Mouse (Mus musculus) monocyte, adult 2 months (primary cell): ENCODE measurements around the gene Cacna2d2.

ENCODE experiments used
- DNase-seq, 2 experiments: peaks; one replicate each; pipeline ENCODE4 v3.0.0; 2022; ENCODE audit warnings: low spot score in 2 of 2, low read depth in 1 of 2

The Cacna2d2 gene

DNA sequence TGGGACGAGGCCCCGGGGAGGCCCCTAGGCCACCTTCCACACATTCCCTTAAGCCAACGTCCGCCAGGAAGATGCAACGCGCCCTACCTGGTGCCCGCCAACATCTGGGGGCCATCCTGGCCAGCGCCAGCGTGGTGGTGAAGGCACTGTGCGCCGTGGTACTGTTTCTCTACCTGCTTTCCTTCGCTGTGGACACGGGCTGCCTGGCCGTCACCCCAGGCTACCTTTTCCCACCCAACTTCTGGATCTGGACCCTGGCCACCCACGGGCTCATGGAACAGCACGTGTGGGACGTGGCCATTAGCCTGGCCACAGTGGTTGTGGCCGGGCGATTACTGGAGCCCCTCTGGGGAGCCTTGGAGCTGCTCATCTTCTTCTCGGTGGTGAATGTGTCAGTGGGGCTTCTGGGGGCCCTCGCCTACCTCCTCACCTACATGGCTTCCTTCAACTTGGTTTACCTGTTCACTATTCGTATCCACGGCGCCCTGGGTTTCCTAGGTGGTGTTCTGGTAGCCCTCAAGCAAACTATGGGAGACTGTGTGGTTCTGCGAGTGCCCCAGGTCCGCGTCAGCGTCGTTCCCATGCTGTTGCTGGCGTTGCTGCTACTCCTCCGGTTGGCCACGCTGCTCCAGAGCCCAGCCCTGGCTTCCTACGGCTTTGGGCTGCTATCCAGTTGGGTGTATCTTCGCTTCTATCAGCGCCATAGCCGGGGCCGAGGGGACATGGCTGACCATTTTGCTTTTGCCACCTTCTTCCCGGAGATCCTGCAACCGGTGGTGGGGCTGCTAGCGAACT, 135.2 kb downstream of the Cacna2d2 start:
- no peak for DNase-seq

GRCm38 (mm10) chr9:107538231-107538630, 138.8 kb downstream of the Cacna2d2 start:
- DNase-seq = no peak

GRCm38 (mm10) chr9:107538711-107539110, 139.3 kb downstream of the Cacna2d2 start:
- DNase-seq = no peak

DNA sequence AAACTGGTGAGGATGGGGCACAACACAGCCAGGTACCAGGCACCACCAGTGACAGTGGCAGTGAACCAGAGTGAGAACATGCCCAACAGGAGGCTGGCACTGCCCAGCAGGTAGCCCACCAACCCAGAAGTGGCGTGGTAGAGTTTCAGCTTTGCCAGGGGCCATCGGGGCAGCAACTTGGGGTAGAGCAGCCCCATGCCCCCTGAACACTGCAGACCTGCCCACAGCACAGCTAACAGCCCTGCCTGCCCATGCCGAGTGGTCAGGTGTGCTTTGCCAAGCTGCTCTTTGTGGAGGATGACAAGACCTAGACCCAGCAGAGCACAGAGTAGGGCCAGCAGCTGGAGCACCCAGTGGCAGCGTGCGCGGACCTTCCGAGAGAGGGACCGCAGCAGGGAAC, 140.5 kb downstream of the Cacna2d2 start:
- no peak for DNase-seq

- no peak for DNase-seq
Measured at GRCm38 (mm10) chr9:107540420-107540819, 141.0 kb downstream of the Cacna2d2 start.

GRCm38 (mm10) chr9:107541005-107541404, 141.6 kb downstream of the Cacna2d2 start:
- no peak for DNase-seq

DNA sequence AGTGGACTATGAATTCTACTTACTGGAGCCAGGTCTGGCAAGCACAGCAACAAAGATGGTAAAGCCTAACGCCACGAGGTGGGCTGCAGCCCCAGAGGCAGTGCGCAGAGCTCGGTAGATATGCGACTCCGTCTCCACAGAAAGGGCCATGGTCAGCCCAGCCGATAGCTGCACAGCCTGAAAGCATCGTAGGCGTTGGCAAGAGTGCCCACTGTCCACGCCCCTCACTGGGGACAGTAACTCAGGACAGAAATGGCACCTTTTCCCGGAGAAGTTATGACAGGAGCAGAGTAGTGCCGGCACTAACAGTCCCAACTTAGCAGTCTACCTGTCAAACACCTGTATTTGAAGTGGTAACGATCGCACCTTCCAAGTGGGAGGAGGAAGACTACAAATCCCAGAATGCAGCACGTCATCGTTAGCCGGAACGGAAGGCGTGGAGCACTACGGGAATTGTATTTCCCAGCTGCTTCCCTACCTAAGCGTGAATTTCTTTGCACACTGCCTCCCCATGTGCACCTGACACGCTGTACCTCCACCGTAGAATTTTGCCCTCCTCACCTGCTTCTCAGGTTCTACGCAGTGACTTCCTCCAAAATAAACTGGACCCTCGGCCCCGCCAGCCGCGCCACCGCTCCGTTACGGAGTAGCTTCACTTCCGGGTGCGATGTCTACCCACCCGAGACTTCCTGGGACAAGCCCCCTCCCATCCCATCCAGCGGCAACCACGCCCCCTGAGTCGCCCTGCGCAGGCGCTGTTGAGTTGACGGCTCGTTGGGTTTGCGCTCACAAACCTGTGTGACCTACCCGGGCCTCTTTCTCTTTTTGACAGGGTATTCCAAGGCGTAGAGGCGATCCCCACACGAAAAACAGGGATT, 142.3 kb downstream of the Cacna2d2 start, which contains the start of the genes Cyb561d2 and Nprl2:
Gene Cyb561d2 (minus strand): TSS at position 720 of the 878 bp plus-strand sequence.
Gene Nprl2 (plus strand): TSS at position 753 of the 878 bp plus-strand sequence.
- DNase-seq = peak; percentile 64 to 85

DNA sequence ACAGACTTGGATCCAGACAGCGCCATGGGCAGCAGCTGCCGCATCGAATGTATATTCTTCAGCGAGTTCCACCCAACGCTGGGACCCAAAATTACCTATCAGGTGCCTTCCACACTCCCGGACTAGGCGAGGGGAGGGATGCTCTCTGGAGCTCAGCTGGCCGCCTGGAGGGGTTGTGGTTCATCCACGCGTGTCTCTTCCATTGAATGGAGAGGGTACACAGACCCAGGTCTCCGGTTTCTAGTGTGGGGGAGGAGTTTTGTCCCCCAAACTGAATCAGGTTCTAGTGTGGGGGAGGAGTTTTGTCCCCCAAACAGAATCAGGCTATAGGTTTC, 142.9 kb downstream of the Cacna2d2 start:
- no peak for DNase-seq

DNA sequence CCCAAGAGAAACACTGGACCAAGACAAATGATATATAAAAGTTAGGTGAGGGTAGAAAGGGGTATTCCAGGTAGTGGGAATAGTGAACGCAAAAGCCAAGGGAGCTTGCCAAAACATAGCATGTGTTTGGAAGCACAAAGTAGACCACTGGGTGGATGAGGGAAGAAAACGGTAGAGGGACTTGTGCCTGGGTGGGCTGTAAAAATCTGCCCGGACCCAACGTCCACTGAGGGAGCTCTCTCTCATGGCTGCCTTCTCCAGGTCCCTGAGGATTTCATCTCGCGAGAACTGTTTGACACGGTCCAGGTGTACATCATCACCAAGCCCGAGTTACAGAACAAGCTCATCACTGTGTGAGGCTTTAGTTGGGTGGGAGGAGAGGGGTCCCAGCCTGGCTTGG, 143.3 kb downstream of the Cacna2d2 start:
- no peak for DNase-seq

DNA sequence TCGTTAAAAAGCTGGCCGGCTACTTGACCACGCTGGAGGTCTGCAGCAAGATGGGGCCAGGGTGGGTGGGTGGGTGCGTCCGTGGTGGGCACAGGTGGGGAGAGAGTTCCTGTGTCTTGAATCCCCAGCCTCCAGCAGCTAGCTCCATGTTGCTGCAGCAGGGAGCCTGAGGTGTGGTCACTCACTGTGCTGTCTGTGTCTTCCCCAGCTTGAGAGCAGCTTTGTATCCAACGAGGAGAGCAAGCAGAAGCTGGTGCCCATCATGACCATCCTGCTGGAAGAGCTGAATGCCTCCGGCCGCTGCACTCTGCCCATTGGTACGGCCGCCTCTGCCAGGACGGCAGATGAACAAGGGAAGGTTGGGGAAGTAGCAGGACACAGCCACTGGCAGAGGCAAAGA, 143.9 kb downstream of the Cacna2d2 start:
- DNase-seq = no peak

DNA sequence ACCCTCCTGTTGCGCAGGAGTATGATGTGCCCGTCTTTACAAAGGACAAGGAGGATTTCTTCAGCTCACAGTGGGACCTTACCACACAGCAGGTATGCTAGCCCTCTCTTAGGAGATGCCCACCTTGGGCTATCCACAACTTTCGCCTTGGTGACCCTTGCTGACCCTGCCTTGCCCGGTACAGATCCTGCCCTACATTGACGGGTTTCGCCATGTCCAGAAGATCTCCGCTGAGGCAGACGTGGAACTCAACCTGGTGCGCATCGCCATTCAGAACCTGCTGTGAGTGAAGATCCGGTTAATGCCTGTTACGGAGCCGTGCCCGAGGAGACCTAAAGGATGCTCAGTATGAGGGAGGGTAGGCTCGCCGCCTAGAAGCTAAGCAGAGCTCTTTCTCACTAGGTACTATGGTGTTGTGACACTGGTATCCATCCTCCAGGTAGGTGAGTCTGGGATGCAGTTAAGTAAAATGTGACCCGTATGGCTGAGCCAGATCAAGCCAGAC, 144.8 kb downstream of the Cacna2d2 start:
- DNase-seq = no peak

DNA sequence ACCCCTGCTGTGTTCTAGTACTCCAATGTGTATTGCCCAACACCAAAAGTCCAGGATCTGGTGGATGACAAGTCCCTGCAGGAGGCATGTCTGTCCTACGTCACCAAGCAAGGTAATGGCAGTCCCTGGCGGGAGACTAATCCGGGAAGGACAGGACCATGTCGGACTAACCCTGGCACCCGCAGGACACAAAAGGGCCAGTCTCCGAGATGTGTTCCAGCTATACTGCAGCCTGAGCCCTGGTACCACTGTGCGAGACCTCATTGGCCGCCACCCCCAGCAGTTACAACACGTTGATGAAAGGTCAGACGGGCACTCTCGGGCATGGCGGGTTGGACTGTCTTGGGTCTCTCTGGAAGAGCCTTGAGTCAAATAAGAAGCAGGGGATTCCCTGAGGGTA, 145.3 kb downstream of the Cacna2d2 start:
- DNase-seq = no peak

DNA sequence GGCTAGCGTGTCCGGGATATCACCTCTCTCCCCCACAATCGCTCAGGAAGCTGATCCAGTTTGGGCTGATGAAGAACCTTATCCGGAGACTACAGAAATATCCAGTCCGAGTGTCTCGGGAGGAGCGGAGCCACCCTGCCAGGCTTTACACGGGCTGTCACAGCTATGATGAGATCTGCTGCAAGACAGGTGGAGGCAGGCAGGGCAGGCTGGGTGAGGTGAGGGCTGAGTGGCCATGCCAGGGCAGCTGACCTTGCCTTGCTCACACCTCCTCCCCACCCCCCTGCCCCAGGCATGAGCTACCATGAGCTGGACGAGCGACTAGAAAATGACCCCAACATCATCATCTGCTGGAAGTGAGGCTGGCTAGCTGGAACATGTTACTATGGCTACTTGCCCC, 145.8 kb downstream of the Cacna2d2 start:
- DNase-seq = no peak

DNA sequence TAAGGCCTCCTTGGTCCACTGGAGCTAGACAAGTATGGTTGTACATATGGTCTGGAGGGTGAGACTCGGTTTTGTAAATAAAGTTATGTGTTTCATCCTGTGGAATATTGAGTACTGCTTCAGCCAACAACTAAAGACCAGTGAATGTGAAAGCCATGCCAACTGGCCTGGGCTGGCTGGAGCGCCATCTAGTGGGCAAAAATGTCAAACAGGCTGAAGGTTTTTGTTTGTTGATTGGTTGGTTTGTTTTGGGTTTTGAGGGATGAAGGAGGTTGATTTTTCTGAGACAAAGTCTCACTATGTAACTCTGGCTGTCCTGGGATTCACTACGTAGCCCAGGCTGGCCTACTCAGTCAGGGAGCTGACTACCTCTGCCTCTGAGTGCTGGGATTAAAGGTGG, 146.2 kb downstream of the Cacna2d2 start:
- peak in 1 of 2 experiments; percentile 58 for DNase-seq

- peak; percentile 55 to 60 for DNase-seq
Measured at GRCm38 (mm10) chr9:107547026-107547425, 147.6 kb downstream of the Cacna2d2 start, which contains the start of gene Zmynd10. Zmynd10 (plus strand) TSS chr9:107547298.

DNA sequence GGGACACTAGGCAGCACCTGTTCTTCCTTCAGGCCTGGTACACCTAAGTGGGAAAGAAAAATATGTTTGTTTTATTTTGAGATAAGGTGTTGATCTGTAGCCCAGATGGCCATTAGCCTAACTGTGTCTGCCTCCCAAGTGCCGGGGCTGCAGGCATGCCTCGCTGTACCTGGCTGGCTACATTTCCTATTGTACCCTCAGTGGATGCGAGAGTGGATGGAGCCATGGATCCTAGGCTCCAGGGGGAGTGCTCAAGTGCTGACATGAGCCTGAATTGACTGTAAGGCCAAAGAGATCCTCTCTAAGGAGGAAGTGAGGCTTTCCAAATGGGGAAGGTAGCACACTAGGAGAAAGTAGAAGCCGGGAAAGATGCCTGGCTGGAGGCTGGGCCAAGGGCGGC, 148.5 kb downstream of the Cacna2d2 start:
- no peak for DNase-seq

GRCm38 (mm10) chr9:107548820-107549219, 149.4 kb downstream of the Cacna2d2 start:
- DNase-seq = no peak

GRCm38 (mm10) chr9:107549297-107550074, 150.1 kb downstream of the Cacna2d2 start:
- no peak for DNase-seq

DNA sequence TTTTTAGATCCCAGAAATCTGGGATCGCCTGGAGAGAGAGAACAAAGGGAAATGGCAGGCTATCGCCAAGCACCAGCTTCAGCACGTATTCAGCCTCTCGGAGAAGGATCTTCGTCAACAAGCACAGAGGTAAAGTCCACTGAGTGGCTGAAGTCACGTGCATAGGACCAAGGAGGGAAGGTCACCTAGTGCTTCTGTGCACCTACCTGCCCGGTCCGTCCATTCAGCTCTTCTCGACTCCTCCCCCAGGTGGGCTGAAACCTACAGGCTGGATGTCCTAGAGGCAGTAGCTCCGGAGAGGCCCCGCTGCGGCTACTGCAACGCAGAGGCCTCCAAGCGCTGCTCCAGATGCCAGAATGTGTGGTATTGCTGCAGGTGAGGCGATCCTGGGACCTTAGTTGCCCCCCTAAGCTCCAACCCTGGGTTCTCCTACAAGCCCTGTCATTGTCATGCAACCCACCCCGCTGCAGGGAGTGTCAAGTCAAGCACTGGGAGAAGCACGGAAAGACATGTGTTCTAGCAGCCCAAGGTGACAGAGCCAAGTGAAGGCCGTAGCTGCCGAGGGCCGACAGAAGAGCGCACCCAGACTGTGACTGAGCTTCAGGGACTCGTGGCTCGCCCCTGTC, 151.2 kb downstream of the Cacna2d2 start:
- no peak for DNase-seq

DNA sequence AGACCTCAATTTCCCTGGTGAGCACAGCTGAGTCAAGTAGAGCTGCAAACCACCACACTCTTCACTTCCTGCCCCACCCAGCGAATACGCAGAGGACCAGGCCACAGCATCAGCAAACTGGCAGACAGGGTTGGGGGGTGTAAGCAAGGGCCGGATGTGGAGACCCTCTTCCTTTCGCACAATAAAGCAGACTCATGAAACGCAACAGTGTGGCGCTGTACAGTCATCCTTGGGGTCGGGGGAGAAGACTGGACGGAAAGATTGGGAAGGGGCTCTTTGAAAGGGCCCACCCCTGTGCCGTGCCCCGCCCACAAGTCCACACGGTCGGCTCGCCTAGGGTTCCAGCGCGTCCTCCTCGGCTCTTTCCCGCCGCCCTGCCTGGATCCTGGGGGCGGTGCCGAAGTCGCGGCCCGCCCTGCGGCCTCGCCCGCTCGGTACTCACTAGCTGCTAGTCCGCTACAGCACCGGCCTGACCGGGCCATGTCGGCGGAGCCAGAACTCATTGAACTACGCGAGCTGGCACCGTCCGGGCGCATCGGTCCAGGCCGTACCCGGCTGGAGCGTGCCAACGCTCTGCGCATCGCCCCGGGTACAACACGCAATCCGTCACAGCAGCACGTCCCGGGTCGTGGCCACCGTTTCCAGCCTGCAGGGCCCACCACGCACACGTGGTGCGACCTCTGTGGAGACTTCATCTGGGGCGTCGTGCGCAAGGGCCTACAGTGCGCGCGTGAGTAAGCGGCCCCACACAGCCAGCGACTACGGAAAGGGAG, 151.9 kb downstream of the Cacna2d2 start, which contains the start of gene Rassf1:
Gene Rassf1 (plus strand): TSS at position 439 of the 773 bp plus-strand sequence.
- DNase-seq = no peak
